Mouse (Mus musculus) erythroblast, adult 5-6 weeks (primary cell): ENCODE results near the gene Dhrs1. TPM values are rescaled to one million over a fixed set of nuclear protein-coding genes. Genes with fewer than 3 reads are reported as not detected.

Source experiments
- ATAC-seq: replicated peaks from 2 replicates; pipeline ENCODE4 v1.8.0; 2016; ENCODE audit warnings: moderate number of reproducible peaks, mild to moderate bottlenecking, moderate TSS enrichment, inconsistent platforms; ENCODE audit not compliant: poor library complexity, low FRiP score, severe bottlenecking
- total RNA-seq, 2 experiments: library from RNA; stranded (forward) in 1 of 2; stranded (reverse) in 1 of 2; fragments of 150-400 nt in 1 of 2; fragments of 200-764, 138-1000 nt in 1 of 2; gene quantifications; 2 replicates each; pipeline versions ENCODE4 v1.2.3 to v1.2.4; 2015 to 2017; ENCODE audit warnings: low replicate concordance in 2 of 2

The Dhrs1 gene
- 22.4 and 27.1 TPM in 2 replicates for total RNA-seq (2015; ENCODE audit: low replicate concordance)
- 3.9 and 14.9 TPM in 2 replicates for total RNA-seq (2017; ENCODE audit: low replicate concordance)

- ATAC-seq, result peak; percentile 74
Measured at GRCm38 (mm10) chr14:55745180-55745860, at the start of gene Dhrs1, which contains the start of gene Nop9. Gene Dhrs1 (minus strand): TSS chr14:55745690. Gene Nop9 (plus strand): TSS chr14:55745693.

- ATAC-seq, result no peak
Measured at GRCm38 (mm10) chr14:55793946-55794345, 48.5 kb upstream of the Dhrs1 start.

- no peak for ATAC-seq
Measured at GRCm38 (mm10) chr14:55793461-55793860, 48.0 kb upstream of the Dhrs1 start.

- ATAC-seq, result no peak; the same call in 1 of the 2 replicates
Measured at GRCm38 (mm10) chr14:55788256-55789050, 43.0 kb upstream of the Dhrs1 start, which contains the start of gene Ripk3. Gene Ripk3 (minus strand): TSS chr14:55788865.

- ATAC-seq, result no peak
Measured at GRCm38 (mm10) chr14:55787731-55788130, 42.2 kb upstream of the Dhrs1 start.

GRCm38 (mm10) chr14:55785195-55785594, 39.7 kb upstream of the Dhrs1 start:
- ATAC-seq, result no peak

- no peak for ATAC-seq
Measured at GRCm38 (mm10) chr14:55783958-55784235, 38.4 kb upstream of the Dhrs1 start, which contains the start of gene Adcy4. Gene Adcy4 (minus strand): TSS chr14:55784095.

- no peak for ATAC-seq
Measured at GRCm38 (mm10) chr14:55783171-55783957, 37.9 kb upstream of the Dhrs1 start.

GRCm38 (mm10) chr14:55782361-55782960, 37.0 kb upstream of the Dhrs1 start:
- ATAC-seq, result no peak

- ATAC-seq, result peak; percentile 50; the same call in 1 of the 2 replicates
Measured at GRCm38 (mm10) chr14:55781310-55781709, 35.8 kb upstream of the Dhrs1 start.

- no peak for ATAC-seq
Measured at GRCm38 (mm10) chr14:55780736-55781135, 35.2 kb upstream of the Dhrs1 start.

GRCm38 (mm10) chr14:55779656-55780055, 34.2 kb upstream of the Dhrs1 start:
- ATAC-seq, result no peak

- no peak for ATAC-seq
Measured at GRCm38 (mm10) chr14:55778686-55779085, 33.2 kb upstream of the Dhrs1 start.

- ATAC-seq, result no peak
Measured at GRCm38 (mm10) chr14:55777806-55778205, 32.3 kb upstream of the Dhrs1 start.

GRCm38 (mm10) chr14:55777176-55777575, 31.7 kb upstream of the Dhrs1 start:
- ATAC-seq, result no peak

- no peak for ATAC-seq
Measured at GRCm38 (mm10) chr14:55776711-55777110, 31.2 kb upstream of the Dhrs1 start.

- no peak for ATAC-seq
Measured at GRCm38 (mm10) chr14:55769087-55769703, 23.7 kb upstream of the Dhrs1 start.

GRCm38 (mm10) chr14:55768555-55768954, 23.1 kb upstream of the Dhrs1 start:
- no peak for ATAC-seq
